Mouse (Mus musculus) embryo, embryonic 9.5 days (tissue): ENCODE measurements around the gene Setd1b.

Experiments used
- DNase-seq: peaks from one replicate; pipeline ENCODE4 v3.0.0-alpha.2; 2017; ENCODE audit errors: extremely low spot score

Setd1b gene

DNA sequence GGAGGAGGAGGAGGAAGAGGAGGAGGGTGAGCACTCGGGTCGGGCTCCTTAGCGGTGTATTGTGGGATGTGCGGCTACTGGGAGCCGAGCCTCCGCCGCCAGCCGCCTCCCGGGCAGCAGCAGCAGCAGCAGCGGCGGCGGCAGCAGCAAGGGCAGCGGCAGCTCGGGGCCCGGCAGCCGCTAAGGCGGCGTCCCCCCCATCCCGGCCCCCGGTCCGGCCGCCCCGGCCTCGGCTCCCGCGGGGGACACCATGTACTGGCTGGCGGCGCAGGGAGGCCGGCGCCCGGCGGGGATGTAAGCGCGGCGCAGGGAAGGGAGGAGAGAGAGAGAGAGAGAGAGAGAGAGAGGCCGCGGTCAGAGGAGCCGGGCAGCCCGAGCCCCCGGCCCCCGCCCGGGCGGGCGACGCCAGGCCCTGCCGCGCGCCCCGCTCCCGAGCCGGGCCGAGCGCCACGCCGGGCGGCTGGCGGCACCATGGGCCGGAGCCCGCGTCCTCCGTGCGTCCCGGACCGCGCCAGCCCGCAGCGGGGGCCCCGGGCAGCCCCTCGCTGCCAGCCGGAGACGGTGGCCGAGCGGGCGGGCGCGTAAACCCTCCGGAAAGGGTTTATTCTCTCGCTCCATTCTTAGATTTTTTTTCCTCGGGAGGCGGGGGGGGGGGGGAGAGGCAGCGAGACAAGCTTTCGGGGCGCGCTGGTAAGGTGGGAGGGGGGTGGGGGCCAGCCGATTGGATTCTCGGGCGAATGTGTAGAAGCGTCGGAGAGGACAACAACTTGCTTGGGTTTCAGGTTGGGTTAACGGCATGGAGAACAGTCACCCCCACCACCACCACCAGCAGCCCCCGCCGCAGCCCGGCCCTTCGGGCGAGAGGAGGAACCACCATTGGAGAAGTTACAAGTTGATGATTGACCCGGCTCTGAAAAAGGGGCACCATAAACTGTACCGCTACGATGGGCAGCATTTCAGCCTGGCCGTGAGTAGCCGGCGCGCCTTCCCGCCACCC, at the start of gene Setd1b:
Gene Setd1b, plus strand, starts transcription at position 33 of the 997 bp plus-strand sequence.
- peak; percentile 79 for DNase-seq

GRCm38 (mm10) chr5:123093077-123093633, 48.8 kb upstream of the Setd1b start:
- DNase-seq: no peak

DNA sequence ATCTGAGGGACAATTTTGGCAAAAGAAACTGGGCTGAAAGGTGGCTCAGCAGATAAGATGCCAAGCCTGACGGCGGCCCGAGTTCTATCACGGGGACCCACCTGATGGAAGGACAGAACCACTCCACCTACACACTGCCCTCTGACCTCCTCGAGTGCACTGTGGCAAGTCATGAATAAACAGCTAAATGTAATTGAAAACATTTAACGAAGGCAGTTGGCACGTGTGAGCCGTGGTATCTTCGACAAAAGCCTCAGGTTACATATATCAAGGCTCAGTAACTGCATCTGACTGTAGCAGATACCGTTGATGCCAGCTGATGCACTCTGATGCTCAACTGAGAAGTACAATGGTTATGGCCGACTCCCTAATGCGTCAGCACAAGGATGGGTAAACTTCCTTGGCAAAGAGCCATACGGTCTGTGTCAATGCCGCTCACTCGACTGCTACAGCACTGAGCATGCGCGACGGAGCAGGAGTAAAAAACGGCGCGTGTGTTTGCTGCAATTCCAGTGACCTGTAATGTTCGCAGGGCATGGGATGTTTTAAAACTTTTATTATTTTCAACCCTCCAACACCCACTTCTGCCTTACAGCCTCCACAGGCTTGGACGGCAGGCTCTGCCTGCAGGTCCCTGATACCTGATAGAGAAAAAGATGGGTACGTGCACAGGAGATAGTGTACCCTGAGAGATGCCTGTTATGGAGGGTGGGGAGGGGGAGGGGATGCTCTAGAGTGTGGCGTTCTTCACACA, 47.6 kb upstream of the Setd1b start:
- DNase-seq: no peak

DNA sequence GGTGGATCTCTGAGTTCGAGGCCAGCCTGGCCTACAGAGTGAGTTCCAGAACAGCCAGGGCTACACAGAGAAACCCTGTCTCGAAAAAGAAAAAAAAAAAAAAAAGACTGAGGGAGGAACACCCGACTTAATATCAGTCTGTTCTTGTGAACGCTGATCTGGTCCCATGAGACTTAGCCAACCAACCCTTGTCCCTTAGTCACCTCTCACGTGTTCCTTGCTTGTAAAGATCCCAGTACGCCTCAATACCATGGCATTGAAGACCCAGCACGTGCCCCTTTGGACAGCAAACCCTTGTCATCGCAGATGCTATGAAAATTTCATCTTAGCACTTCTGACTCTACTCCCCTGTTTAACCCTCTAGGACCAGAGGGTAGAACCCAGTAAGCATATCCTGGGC, 45.7 kb upstream of the Setd1b start:
- no peak for DNase-seq

DNA sequence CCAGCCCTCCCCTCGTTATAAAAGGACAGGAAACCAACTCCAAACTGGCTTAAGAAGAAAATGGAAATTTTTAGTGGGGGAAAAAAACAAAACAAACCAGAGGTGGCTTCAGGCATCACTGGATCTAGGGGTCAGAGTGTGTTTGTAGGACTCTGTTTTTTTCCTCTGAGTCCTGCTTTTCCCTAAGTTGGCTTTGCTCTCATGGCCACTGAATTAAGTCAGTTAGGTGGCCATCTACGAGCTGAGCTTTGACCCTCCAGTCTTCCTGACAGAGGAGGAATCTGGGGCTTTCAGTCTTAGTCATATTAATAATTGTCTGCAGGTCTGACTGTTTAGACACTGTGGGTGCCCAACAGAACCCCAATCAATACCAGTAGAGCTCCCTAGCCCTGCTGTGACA, 43.5 kb upstream of the Setd1b start:
- DNase-seq: no peak

DNA sequence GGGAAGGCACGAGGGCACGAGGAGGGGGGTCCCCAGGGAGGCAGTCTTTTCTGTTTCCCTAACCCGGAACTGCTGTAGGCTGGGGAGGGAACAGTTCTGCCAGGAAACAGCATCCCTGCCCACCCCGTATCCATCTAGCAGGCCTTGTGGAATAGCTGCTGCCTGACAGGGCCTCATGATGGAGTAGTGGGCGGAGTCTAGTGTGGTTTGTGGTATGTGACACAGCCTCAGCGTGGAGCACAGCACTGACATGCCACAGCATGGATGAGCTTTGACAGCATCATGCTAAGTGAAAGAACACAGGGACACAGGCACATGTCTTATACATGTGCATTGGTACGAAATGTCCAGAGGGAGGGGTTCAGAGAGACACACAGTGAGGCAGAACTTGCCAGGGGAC, 39.6 kb upstream of the Setd1b start:
- DNase-seq: no peak

GRCm38 (mm10) chr5:123103556-123103955, 38.4 kb upstream of the Setd1b start:
- DNase-seq: no peak

- no peak for DNase-seq
Measured at GRCm38 (mm10) chr5:123104769-123105168, 37.2 kb upstream of the Setd1b start.

DNA sequence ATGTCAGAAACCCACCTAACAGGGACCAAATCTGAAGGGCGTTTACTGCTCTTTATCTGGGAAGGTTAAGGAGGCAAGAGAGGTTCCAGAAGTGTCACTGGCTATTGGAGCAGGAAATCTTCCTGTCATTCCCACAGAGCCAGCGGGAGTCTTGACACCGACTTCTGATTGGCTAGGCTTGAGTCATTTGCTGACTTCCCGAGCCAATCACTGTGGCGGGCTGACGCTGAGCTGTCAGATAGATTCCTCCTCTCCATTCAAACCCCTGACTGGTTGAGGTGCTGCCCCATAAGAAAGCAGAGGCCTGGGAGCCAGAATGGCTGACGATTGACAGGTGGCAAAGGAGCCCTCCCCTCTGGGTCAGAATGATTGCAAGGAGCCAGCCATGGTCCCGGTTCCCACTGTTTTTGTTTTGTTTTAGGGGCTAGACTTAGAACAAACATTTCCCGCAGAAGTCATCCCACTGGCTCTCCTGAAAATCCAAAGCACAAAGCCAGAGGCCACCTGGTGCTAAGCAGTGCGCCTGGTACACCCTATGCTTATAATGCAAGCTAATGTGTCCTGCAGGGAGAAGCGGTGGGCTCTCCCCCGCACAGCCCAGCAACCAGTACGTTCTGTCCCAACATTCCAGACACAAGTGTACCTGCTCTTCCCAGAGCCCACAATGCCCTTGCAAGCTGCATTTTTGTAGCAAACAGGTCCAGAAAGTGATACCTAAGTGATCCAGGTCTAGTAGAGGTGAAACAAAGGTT, 32.4 kb upstream of the Setd1b start:
- peak; percentile 43 for DNase-seq

- no peak for DNase-seq
Measured at GRCm38 (mm10) chr5:123110296-123110721, 31.7 kb upstream of the Setd1b start.

GRCm38 (mm10) chr5:123114109-123114508, 27.9 kb upstream of the Setd1b start:
- no peak for DNase-seq

GRCm38 (mm10) chr5:123114924-123115323, 27.1 kb upstream of the Setd1b start:
- DNase-seq: no peak

GRCm38 (mm10) chr5:123116080-123116479, 25.9 kb upstream of the Setd1b start:
- DNase-seq: no peak

GRCm38 (mm10) chr5:123117257-123117656, 24.7 kb upstream of the Setd1b start:
- peak; percentile 79 for DNase-seq

DNA sequence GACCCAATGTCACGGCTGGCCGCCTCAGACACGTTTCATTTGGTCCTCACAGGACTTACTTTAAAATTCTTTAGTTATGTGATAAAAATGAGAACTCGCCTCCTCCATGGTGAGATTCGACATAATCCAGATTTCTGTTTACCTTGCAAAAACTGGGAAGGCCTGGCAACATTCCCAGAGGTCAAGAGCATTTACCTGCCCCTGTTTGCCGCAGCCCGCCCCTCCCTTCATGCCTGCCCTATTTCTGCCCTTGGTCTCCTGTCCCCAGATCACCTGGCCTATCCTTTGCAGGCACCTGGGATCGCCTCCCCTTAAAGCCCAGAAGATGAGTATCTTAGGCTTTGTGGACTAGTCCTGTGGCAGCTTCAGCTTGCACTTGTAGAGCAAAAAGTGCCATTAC, 24.2 kb upstream of the Setd1b start:
- DNase-seq: no peak

GRCm38 (mm10) chr5:123118826-123119225, 23.2 kb upstream of the Setd1b start:
- no peak for DNase-seq

GRCm38 (mm10) chr5:123120624-123121215, 21.3 kb upstream of the Setd1b start:
- DNase-seq: no peak

DNA sequence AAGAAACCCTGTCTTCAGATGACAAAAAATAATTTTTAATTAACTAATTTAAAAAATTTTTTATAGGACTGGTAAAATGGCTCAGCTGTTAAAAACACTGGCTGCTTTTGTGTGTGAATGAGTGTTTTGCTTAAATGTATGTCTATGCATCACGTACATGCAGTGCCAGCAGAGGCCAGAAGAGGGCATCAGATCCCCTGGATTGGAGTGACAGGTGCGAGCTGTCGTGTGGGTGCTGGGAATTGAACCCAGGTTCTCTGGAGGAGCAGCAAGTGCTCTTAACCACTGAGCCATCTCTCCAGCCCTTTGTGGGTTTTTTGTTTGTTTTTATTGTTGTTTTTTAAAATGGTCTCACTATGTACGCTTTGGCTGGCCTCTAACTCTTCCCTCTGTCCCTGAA, 19.8 kb upstream of the Setd1b start:
- DNase-seq: no peak

DNA sequence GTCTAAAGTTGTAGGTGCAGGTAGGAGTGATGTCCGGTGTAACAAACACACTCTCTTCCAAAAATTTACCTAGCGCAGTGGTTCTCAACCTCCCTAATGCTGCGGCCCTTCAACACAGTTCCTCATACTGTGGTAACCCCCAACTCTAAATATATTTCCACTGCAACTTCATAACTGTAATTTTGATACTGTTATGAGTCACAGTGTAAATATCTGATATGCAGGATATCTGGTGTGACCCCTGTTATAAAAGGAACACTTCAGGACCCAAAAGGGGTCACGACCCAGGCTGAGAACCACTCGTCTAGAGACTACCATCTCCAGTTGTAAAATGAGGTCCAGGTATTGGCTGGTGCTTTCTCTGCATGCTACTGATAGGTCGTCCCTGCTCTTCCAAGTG, 16.9 kb upstream of the Setd1b start:
- DNase-seq: no peak

GRCm38 (mm10) chr5:123125638-123126406, 16.2 kb upstream of the Setd1b start:
- DNase-seq: no peak
